Mouse (Mus musculus): Measurements from ENCODE around the gene Wdr24.
A peak's percentile ranks its signal among the peaks of the same experiment; 100 is the strongest.
"Not testable (repeated sequence)": the region's sequence is repeated elsewhere in the genome, so short reads cannot be mapped to it uniquely, and the experiment has no call there.

Gene Wdr24

GRCm38 (mm10) chr17:25823452-25823851 is at the start of gene Wdr24:
Gene Wdr24 (plus strand): TSS chr17:25823627.
- DNase-seq, result peak; percentile 72

- DNase-seq, result no peak
These were observed 47.9 kb upstream of the Wdr24 start for GRCm38 (mm10) chr17:25775318-25776062.

- no peak for DNase-seq
These were observed 45.5 kb upstream of the Wdr24 start for GRCm38 (mm10) chr17:25777948-25778347.

GRCm38 (mm10) chr17:25781339-25781738 is 42.1 kb upstream of the Wdr24 start:
- no peak for DNase-seq

GRCm38 (mm10) chr17:25783086-25783485 is 40.3 kb upstream of the Wdr24 start:
- DNase-seq, result no peak

GRCm38 (mm10) chr17:25783861-25784574 is 39.4 kb upstream of the Wdr24 start:
- DNase-seq, result no peak

- DNase-seq, result peak; percentile 96
These were observed 38.1 kb upstream of the Wdr24 start, which contains the start of gene Haghl for GRCm38 (mm10) chr17:25785281-25785745. Gene Haghl (minus strand): TSS chr17:25785673.

GRCm38 (mm10) chr17:25786280-25786679 is 37.1 kb upstream of the Wdr24 start, which contains the start of gene Ccdc78:
Gene Ccdc78 (plus strand): TSS chr17:25786580.
- DNase-seq, result no peak

GRCm38 (mm10) chr17:25786781-25787504 is 36.5 kb upstream of the Wdr24 start:
- DNase-seq, result no peak

GRCm38 (mm10) chr17:25791320-25791842 is 32.0 kb upstream of the Wdr24 start:
- no peak for DNase-seq

GRCm38 (mm10) chr17:25791843-25792527 is 31.4 kb upstream of the Wdr24 start:
- peak; percentile 84 for DNase-seq

- DNase-seq, result peak; percentile 76
These were observed 30.8 kb upstream of the Wdr24 start, which contains the start of gene Fam173a for GRCm38 (mm10) chr17:25792615-25793014. Gene Fam173a (minus strand): TSS chr17:25792901.

GRCm38 (mm10) chr17:25794197-25794596 is 29.2 kb upstream of the Wdr24 start:
- DNase-seq, result no peak

GRCm38 (mm10) chr17:25794998-25795397 is 28.4 kb upstream of the Wdr24 start:
- no peak for DNase-seq

- peak; percentile 25 for DNase-seq
These were observed 27.8 kb upstream of the Wdr24 start, which contains the start of gene AC134908.4 for GRCm38 (mm10) chr17:25795609-25796092. Gene AC134908.4 (minus strand): TSS chr17:25795659.

GRCm38 (mm10) chr17:25796211-25796771 is 27.1 kb upstream of the Wdr24 start:
- DNase-seq, result peak; percentile 18

- DNase-seq, result peak; percentile 93
These were observed 26.5 kb upstream of the Wdr24 start, which contains the start of gene Metrn for GRCm38 (mm10) chr17:25796951-25797369. Gene Metrn (minus strand): TSS chr17:25797136.

GRCm38 (mm10) chr17:25801029-25801428 is 22.4 kb upstream of the Wdr24 start:
- DNase-seq, result peak; percentile 57

- DNase-seq, result no peak
These were observed 20.5 kb upstream of the Wdr24 start for GRCm38 (mm10) chr17:25802825-25803517.

- DNase-seq, result no peak
These were observed 16.9 kb upstream of the Wdr24 start for GRCm38 (mm10) chr17:25806507-25806906.

- DNase-seq, result not testable (repeated sequence)
These were observed 16.0 kb upstream of the Wdr24 start for GRCm38 (mm10) chr17:25807452-25807851.

Data from liver (tissue).